Mouse (Mus musculus) small intestine, adult 2 months (tissue): ENCODE measurements around the gene Ppard.

Source experiments
- CTCF ChIP-seq: fragments of 200-500 bp; IDR thresholded peaks from 2 replicates; pipeline ENCODE4 v1.5.1; 2012; ENCODE audit warnings: low read depth, mild to moderate bottlenecking, control low read depth, inconsistent platforms, low read length, moderate library complexity, mixed read lengths; ENCODE audit not compliant: insufficient replicate concordance, insufficient read length; ENCODE audit errors: extremely low read depth
- POLR2A ChIP-seq: fragments of 200-500 bp; IDR thresholded peaks from 2 replicates; pipeline ENCODE4 v1.6.1; 2012; ENCODE audit warnings: low read depth, mild to moderate bottlenecking, control low read depth, inconsistent platforms, low read length, moderate library complexity

- TF ChIP-seq CTCF, result peak; percentile 78
- no peak for TF ChIP-seq POLR2A
Observed at GRCm38 (mm10) chr17:28204052-28204720, 28.3 kb upstream of the Ppard start.
